Mouse (Mus musculus): ENCODE measurements around the gene Osbpl5. TPM values are rescaled to one million over a fixed set of nuclear protein-coding genes. Genes with fewer than 3 reads are reported as not detected.
A peak's percentile ranks its signal among the peaks of the same experiment; 100 is the strongest.
"Not testable (repeated sequence)": the region's sequence is repeated elsewhere in the genome, so short reads cannot be mapped to it uniquely, and the experiment has no call there.

The Osbpl5 gene
- total RNA-seq, 2 experiments from 2014 or later, result 19.6 to 26.1 TPM

DNA sequence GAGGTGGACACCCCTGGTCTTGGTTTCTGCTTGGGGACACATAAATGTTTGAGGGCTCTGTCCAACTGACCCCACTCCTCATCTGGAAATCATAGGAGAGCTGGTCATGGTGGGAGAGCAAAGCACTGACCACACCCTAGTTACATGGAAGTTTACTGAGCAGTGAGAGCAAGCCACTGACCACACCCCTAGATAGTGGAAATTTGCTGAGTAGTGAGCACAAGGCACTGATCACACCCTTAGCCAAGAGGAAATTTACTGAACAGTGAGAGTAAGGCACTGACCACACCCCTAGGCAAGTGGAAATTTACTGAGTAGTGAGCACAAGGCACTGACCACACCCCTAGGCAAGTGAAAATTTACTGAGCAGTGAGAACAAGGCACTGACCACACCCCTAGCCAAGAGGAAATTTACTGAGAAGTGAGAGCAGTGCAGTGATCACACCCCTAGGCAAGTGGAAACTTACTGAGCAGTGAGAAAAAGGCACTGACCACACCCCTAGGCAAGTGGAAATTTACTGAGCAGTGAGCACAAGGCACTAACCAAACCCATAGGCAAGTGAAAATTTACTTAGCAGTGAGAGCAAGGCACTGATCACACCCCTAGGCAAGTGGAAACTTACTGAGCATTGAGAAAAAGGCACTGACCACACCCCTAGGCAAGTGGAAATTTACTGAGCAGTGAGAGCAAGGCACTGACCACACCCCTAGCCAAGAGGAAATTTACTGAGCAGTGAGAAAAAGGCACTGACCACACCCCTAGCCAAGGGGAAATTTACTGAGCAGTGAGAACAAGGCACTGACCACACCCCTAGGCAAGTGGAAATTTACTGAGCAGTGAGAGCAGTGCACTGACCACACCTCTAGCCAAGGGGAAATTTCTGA is 90.1 kb downstream of the Osbpl5 start:
- no peak for DNase-seq
- intact Hi-C loops (cut with DNase I), result loop anchor here (2.0 kb wide), 1 partner anchor 28 kb away; no protein-coding TSS in a partner anchor

- DNase-seq, result no peak
- intact Hi-C loops (cut with DNase I), result no loop called here
Observed at GRCm38 (mm10) chr7:143663470-143663869, 93.3 kb downstream of the Osbpl5 start.

- no peak for DNase-seq
- intact Hi-C loops (cut with DNase I), result no loop called here
Observed at GRCm38 (mm10) chr7:143660797-143661196, 96.0 kb downstream of the Osbpl5 start.

- intact Hi-C loops (cut with DNase I), result loop anchor here (1.0 kb wide), 1 partner anchor 35 kb away; the partner anchor contains the start of gene Tnfrsf23
- DNase-seq, result not testable (repeated sequence)
Observed at GRCm38 (mm10) chr7:143649769-143650346, 106.9 kb downstream of the Osbpl5 start.

GRCm38 (mm10) chr7:143649034-143649768 is 107.6 kb downstream of the Osbpl5 start, which contains the start of gene Tnfrsf22:
TSS of gene Tnfrsf22 (minus strand) at chr7:143649661.
- DNase-seq, result peak; percentile 73 to 77

GRCm38 (mm10) chr7:143643949-143644348 is 112.8 kb downstream of the Osbpl5 start:
- DNase-seq, result not testable (repeated sequence)
- intact Hi-C loops (cut with DNase I), result loop anchor here (1.0 kb wide), 1 partner anchor 37 kb away; no protein-coding TSS in a partner anchor

More at GRCm38 (mm10) chr7:143649034-143649768, 107.6 kb downstream of the Osbpl5 start, which contains the start of gene Tnfrsf22:
- intact Hi-C loops (cut with DNase I), result loop anchor here (1.0 kb wide), 1 partner anchor 36 kb away; the partner anchor contains the start of gene Tnfrsf23

Small RNAs within 50 kb of the gene (microRNA-seq; reads per million reads assigned to microRNA genes)
- 0 reads per million in 2 experiments for gene Gm22064 (ENCODE audit: borderline number of aligned reads in 2 of 2)

Other genes starting within 250 kb of the Osbpl5 start
- gene Nap1l4, start 207.9 kb downstream of the Osbpl5 start, total RNA-seq (2021), result 100 to 1,000 TPM; 181 to 193 TPM
- gene Cars, start 156.9 kb downstream of the Osbpl5 start, total RNA-seq (2021), result 10 to 100 TPM; 22.6 to 23.6 TPM
- under 1 TPM; 0.44 to 0.81 TPM for gene Tnfrsf26, start 128.3 kb downstream of the Osbpl5 start, total RNA-seq (2021)
- 1 to 10 TPM; 1.5 to 2.3 TPM for gene Tnfrsf22, start 107.3 kb downstream of the Osbpl5 start, total RNA-seq (2021)
- gene Tnfrsf23, start 71.1 kb downstream of the Osbpl5 start, total RNA-seq (2021), result 1 to 10 TPM; 1.4 to 2.0 TPM
- gene Mrgprg, start 10.0 kb upstream of the Osbpl5 start, total RNA-seq (2021), result not detected
- gene Mrgpre, start 27.5 kb upstream of the Osbpl5 start, total RNA-seq (2021), result 1 to 10 TPM; 1.2 to 1.4 TPM
- 1 to 10 TPM; 4.2 to 4.4 TPM for gene Nadsyn1, start 65.9 kb upstream of the Osbpl5 start, total RNA-seq (2021)
- gene Dhcr7, start 66.2 kb upstream of the Osbpl5 start, total RNA-seq (2021), result 1 to 10 TPM; 5.6 to 6.2 TPM
- gene Gm498, start 109.9 kb upstream of the Osbpl5 start, total RNA-seq (2021), result not detected
- under 1 TPM; 0.22 to 0.49 TPM for gene Shank2, start 244.9 kb upstream of the Osbpl5 start, total RNA-seq (2021)